Mouse (Mus musculus) ovary, postnatal 10 days (tissue): ENCODE measurements at regions not wholly inside any gene's neighbourhood (a gene's known extent, or its start where the extent isn't known, plus 50 kb on each side); places are given as distances from the start of the nearest gene placed in this dataset.
"Not testable (repeated sequence)": the region's sequence is repeated elsewhere in the genome, so short reads cannot be mapped to it uniquely, and the experiment has no call there.

Source experiments
- DNase-seq: peaks from one replicate; pipeline ENCODE4 v3.0.0; 2022; ENCODE audit warnings: low spot score

- no peak for DNase-seq
Measured at GRCm38 (mm10) chr1:165017793-165018192, 82.5 kb upstream of the Xcl1 start.

- no peak for DNase-seq
Measured at GRCm38 (mm10) chr1:165014328-165014727, 79.0 kb upstream of the Xcl1 start.

GRCm38 (mm10) chr1:165013428-165013827, 78.1 kb upstream of the Xcl1 start:
- DNase-seq = no peak

- no peak for DNase-seq
Measured at GRCm38 (mm10) chr1:165012376-165012775, 77.0 kb upstream of the Xcl1 start.

GRCm38 (mm10) chr1:164999515-164999914, 64.2 kb upstream of the Xcl1 start:
- no peak for DNase-seq

GRCm38 (mm10) chr1:164998621-164999020, 63.3 kb upstream of the Xcl1 start:
- DNase-seq = no peak

GRCm38 (mm10) chr1:164997660-164998059, 62.3 kb upstream of the Xcl1 start:
- no peak for DNase-seq

GRCm38 (mm10) chr1:164994247-164994660, 58.9 kb upstream of the Xcl1 start:
- DNase-seq = no peak

- DNase-seq = not testable (repeated sequence)
Measured at GRCm38 (mm10) chr1:164993175-164993875, 58.0 kb upstream of the Xcl1 start.

GRCm38 (mm10) chr1:164988982-164989381, 53.7 kb upstream of the Xcl1 start:
- no peak for DNase-seq

- no peak for DNase-seq
Measured at GRCm38 (mm10) chr1:164988191-164988590, 52.9 kb upstream of the Xcl1 start.

GRCm38 (mm10) chr1:164985521-164985920, 50.2 kb upstream of the Xcl1 start:
- not testable (repeated sequence) for DNase-seq
